Mouse (Mus musculus): ENCODE measurements around the gene Rab17.

- no peak for TF ChIP-seq POLR2A (IDR thresholded peaks at IDR 0.05; ENCODE audit: low read depth, low read length)
- TF ChIP-seq CTCF (IDR thresholded peaks at IDR 0.05; ENCODE audit: borderline replicate concordance, insufficient read depth, low read length): no peak
These were observed 15.8 kb downstream of the Rab17 start for GRCm38 (mm10) chr1:90953688-90954087.
